Mouse (Mus musculus): ENCODE measurements around the gene Gm20403.
"Not testable (repeated sequence)": the region's sequence is repeated elsewhere in the genome, so short reads cannot be mapped to it uniquely, and the experiment has no call there.

Gene Gm20403

DNA sequence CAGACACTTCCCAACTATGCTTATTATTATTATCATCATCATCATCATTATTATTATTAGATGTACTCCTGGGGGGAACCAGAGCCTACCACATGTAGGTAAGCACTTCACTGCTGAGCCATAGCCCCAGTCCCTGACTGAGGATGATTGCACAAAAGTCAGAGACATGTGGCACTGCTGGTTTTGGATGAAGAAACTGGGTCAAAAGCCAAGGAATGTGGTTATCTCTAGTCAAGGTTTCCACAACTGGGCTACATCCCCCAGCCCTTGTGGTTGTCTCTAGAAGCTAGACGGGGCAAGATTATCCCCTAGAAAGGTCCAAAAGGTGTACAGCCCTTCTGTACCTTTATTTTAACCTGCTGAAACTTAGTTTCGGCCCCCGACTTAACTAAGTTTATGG is 6.5 kb upstream of the Gm20403 start:
- no peak for DNase-seq

- DNase-seq = no peak
These were observed 2.1 kb upstream of the Gm20403 start for GRCm38 (mm10) chr12:54988323-54988850.

DNA sequence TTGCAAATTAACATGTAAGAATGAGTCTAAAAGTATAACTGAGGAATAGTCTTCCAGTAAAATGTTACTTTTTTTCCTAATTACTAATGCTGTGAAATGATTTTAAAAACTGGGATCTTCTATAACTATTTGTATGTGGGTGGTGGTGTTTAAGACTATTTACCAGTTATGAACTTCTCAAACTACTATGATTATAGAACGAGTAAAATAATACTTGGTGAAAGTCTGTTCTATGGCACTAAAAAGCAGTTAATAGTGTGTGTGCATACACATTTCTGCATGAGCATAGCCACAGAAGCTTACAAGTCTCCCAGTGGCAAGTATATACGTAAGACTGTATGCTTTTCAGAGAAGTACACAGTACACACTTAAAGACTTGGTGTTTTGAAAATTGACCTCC is 827 bp upstream of the Gm20403 start:
- DNase-seq = no peak

DNA sequence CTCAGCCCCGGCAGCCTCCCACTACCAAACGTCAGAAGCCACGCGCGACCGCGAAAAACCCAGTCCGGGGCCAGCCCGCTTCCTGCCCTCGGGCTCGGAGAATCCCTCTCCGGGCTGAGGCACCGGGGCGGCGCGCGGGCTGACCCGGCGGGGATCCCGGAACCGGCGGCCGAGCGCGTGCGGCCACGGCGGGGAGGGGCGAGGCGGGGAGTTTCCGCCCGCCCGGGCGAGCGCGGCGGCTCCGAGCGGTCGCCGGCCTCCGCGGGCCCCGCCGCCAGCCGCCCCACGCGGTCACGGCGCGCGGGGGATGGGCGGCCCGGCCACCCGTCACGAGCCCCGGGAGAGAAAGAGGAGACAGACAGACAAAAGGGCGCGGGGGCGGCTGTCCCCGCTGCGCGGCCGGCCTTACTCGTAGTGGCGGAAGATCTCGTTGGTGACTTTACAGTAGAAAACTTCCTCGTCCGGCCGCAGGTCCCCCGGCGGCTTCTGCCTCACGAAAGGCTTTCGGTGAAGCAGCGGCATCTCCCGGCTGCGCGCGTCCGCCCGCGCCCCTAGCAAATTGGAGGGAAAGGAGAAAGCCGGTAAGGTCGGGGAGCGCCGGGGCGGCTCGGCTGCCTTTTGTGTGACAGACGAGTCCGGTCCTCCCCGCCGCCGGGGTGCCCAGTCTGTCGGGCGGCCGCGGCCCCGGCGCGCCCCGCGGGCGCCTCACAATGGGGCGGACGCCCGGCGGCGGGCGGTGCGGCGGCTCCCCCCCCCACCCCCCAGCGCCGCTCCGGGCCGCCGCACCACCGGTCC is 875 bp downstream of the Gm20403 start:
- DNase-seq = peak; percentile 76

DNA sequence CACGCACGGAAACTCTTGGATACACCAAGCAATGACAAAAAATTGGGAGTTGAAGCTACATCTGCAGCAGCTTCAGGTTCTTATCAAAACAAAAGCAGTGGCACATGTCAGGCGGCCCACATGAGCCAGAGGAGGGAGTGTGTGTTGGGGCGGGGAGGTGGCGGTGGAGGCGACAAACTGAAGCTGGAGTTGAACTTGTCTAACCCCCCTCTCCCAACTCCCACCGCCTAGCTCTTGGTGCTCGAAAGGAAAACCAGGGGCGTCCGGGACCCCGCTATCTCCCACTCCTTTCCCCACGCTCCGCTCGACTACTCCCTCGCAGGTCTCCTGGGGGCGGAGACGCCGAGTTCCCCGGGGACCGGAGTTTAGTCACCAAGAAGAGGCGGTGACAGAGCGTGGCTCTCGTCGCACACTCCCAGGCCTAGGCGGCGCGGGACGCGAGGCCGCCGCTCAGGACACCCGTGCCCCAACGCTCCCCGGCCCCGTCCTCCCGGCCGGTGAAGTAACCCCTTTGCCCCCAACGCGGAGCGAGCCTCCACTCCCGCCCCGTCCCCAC is 1.6 kb downstream of the Gm20403 start:
- peak; percentile 77 for DNase-seq

DNA sequence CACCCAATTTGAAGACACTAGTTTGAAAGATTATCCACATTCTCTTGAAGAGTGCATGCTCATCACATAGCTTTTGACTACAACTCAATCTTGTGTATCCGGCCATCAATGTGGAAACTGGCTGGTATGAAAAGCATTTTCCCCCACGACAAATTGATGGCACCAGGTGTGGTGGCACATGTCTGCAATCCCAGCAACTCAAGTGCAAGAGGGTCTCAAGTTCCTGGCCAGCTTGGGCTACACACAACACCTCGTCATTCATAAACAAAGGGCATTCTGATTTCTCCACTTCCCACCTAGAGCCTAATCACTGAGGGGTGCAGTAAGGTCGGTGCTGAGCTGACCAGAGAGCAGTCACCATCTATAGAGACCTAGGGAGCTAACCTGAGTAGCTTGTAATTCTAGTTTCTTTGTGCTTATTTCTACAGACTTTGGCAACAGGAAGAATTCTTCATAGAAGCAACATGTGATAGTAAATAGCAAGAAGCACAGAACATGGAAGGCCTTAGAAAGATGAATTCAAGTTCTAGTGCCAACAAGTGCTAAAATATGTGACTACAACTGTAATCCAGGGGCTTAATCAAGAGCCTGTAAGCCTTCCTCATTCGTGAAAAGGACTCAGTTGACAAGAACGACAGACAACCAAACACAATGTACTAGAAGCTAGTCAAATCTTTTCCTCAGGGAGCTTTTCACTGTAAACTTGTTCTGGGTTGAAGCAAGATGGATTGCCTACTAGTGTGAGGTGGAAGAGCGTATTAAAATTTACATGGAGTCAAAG is 3.2 kb downstream of the Gm20403 start:
- DNase-seq = no peak

DNA sequence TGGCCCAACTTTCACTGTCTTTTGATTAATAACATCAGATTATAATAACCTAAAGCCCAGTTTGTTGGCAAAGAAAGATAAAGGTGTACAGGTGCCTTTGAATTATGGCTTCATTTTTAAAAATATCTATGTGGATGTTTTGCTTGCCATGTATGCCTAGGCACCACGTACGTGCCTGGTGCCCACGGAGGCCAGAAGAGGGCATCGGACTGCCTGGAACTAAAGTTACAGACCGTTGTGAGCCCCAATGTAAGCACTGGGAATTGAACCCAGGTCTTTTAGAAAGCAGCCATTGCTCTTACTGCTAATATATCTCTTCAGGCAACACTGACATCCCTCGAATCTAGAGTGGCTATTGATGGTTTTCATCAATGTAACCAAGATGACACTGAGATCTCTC is 4.4 kb downstream of the Gm20403 start:
- DNase-seq = no peak

DNA sequence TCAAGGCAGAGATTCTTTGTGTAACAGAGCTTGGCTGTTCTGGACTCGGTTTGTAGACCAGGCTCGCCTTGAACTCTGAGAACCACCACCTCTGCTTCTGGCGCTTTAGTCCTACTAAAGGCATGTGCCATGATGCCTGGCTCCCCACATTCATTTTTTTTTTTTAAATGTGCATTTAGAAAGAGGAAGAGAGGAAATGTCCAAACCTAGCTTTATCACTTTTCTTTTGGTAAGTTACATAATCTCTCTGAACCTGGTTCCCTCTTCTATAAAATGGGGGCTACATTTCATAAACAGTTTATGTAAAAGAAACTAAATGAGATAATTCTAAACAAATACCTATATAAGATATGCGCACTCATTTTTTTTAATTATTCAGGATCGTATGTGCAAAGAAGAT is 5.4 kb downstream of the Gm20403 start:
- no peak for DNase-seq

- DNase-seq = no peak
These were observed 5.8 kb downstream of the Gm20403 start for GRCm38 (mm10) chr12:54980532-54980931.

DNA sequence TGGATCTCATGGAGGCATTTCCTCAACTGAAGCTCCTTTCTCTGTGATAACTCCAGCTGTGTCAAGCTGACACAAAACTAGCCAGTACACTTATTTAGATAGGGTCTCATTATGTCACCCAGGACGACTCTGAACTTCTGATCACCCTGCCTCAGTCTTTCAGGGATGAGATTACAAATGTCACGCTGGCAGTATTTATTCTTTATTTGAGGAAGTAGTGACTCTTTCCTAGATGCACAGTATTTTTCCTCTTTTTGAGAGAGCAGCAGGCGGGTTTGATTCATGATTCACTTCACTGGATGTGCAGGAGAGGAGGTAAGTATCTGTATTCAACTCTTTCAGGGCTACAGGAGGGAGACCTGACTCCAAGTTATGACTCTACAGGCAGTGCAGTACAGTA is 17.3 kb downstream of the Gm20403 start:
- DNase-seq = no peak

DNA sequence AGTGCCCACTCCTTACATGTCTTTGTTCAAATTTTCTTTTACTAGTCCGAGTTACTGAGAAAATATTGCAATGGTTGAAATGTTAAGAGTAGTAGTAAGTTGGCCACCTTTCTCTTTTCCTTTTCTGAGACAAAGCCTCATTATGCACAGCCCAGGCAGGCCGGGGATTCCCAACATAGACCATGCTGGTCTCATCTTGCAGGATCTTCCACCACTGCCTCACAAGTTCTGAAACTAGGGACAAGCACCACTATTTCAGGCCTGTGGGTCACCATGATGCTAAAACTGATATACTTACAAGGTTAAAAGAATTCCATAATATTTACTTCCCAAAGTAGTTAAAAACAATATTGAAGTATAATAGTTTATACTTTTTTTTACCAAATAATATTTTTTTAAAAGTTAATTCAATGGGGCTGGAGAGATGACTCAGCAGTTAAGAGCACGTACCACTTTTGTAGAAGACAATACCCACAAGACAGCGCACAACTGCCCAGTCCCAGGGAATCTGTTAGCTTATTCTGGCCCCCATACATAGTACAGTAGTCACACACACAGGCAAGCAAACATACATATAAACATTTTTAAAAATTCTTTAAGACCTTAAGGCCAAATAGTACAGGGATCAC is 20.7 kb downstream of the Gm20403 start:
- no peak for DNase-seq

DNA sequence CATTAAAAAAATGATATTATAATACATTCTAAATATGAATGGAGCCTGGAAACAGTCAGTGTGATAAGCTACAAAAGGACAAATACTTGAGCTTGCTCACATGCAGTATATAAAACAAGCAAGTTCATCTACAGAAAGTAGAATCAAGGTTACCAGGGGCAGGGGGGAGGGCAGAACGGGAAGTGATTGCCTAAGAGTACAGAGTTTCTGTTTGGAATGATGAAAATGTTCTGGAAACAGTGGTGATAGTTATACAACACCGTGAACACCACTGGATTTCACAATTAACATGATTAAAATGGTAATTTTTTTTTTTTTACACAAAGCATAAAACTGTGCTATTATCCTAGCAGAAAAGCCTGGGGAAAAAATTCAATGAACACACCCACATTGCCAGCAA is 26.8 kb downstream of the Gm20403 start:
- DNase-seq = no peak

GRCm38 (mm10) chr12:54956974-54957373 is 29.4 kb downstream of the Gm20403 start:
- no peak for DNase-seq

DNA sequence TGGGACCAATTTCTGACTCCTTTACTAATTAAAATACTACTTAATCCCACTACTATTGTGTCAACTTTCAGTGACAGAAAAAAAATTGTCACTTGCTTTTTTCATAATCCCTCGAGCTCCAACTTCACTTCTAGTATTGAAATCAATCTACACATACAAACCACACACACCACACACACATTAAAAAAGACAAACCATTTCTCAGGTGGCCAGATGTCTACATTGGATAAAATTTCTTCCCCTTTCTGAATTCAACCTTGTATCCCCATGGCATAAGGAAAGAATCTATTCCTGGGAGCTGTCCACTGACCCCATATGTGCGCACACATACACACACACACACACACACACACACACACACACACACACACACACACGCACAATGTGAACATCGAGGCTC is 29.9 kb downstream of the Gm20403 start:
- no peak for DNase-seq

GRCm38 (mm10) chr12:54946116-54946515 is 40.2 kb downstream of the Gm20403 start:
- no peak for DNase-seq

DNA sequence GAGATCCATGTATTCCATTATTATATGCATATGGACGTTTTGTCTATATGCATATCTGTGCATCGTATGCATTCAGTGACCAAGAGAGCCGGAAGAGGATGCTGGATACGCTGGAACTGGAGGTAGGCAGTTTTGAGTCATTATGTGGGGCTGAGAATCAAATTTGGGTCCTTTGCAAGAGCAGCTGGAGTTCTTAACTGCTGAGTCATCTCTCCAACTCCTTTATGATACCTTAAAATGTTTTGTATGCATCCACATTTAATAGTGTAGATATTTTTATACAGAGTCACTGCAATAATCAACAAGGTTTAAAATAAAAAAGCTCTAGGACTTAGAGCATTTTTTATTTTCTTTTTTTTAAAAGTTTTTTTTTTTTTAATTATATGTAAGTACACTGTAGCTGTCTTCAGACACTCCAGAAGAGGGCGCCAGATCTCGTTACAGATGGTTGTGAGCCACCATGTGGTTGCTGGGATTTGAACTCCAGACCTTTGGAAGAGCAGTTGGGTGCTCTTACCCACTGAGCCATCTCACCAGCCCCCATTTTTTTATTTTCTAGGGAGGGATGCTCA is 43.7 kb downstream of the Gm20403 start:
- DNase-seq = not testable (repeated sequence)

DNA sequence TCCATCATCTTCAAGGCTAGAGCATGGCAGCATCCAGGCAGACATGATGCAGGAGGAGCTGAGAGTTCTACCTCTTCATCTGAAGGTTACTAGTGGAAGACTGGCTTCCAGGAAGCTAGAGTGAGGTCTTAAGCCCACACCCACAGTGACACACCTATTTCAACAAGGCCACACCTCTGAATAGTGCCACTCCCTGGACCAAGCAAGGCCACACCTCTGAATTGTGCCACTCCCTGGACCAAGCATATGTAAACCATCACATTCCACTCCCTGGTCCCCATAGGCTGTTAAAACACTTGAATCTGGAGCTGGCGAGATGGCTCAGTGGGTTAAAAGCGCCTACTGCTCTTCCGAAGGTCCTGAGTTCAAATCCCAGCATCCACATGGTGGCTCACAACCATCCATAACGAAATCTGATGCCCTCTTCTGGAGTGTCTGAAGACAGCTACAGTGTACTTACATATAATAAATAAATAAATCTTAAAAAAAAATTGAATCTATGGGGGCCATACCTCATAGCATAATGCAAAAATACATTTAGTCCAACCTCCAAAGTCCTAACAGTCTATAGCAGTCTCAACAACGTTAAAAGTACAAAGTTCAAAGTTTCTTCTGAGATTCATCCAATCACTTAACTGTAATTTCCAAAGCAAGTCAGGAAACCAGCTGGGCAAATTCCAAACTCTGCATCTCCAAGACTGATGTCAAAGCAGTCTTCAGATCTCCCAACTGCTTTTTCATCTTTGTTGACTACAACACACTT is 48.6 kb downstream of the Gm20403 start:
- DNase-seq = not testable (repeated sequence)

All from embryo, embryonic 11 days (tissue).